Mouse (Mus musculus) G1E (cell line): ENCODE results near the gene Zmym4. TPM values are rescaled to one million over a fixed set of nuclear protein-coding genes. Genes with fewer than 3 reads are reported as not detected.

Source experiments
- ATAC-seq: 2 replicates; pipeline ENCODE4 v1.8.0; 2016; ENCODE audit warnings: mild to moderate bottlenecking; ENCODE audit not compliant: insufficient number of reproducible peaks, poor library complexity, low FRiP score, severe bottlenecking; ENCODE audit errors: extremely low read depth
- DNase-seq: peaks from one replicate; pipeline ENCODE4 v3.0.0; 2012; ENCODE audit warnings: low spot score
- H3K27me3 ChIP-seq: 2 replicates; pipeline ENCODE4 v1.6.1; 2012; ENCODE audit warnings: mild to moderate bottlenecking, low read length, inconsistent platforms; ENCODE audit not compliant: insufficient read depth
- H3K36me3 ChIP-seq: replicated peaks from 2 replicates; pipeline ENCODE3; 2012; ENCODE audit warnings: mild to moderate bottlenecking, inconsistent platforms
- H3K4me1 ChIP-seq: 2 replicates; pipeline ENCODE4 v1.6.1; 2012; ENCODE audit warnings: low read depth, low read length, inconsistent platforms, mixed read lengths; ENCODE audit not compliant: insufficient read depth
- H3K4me3 ChIP-seq: 2 replicates; pipeline ENCODE4 v1.5.1; 2012; ENCODE audit warnings: low read depth, mild to moderate bottlenecking, inconsistent platforms, low read length, moderate library complexity, mixed read lengths
- H3K9me3 ChIP-seq: replicated peaks from 2 replicates; pipeline ENCODE4 v1.6.1; 2012; ENCODE audit warnings: inconsistent platforms
- CTCF ChIP-seq: IDR thresholded peaks from 2 replicates; pipeline ENCODE4 v1.5.1; 2012; ENCODE audit warnings: low read depth, low read length, inconsistent platforms, mixed read lengths
- GATA1 ChIP-seq: IDR thresholded peaks from 2 replicates; pipeline ENCODE4 v1.6.1; 2012; ENCODE audit warnings: borderline replicate concordance, low read length, inconsistent platforms, mixed read lengths
- GATA2 ChIP-seq: IDR thresholded peaks from 2 replicates; pipeline ENCODE4 v1.6.1; 2012; ENCODE audit warnings: low read depth, low read length, inconsistent platforms, borderline replicate concordance
- POLR2AphosphoS5 ChIP-seq: IDR thresholded peaks from 2 replicates; pipeline ENCODE4 v1.6.1; 2012; ENCODE audit warnings: low read depth, low read length, inconsistent platforms; ENCODE audit not compliant: insufficient replicate concordance
- TAL1 ChIP-seq: conservative IDR thresholded peaks from 2 replicates; pipeline ENCODE4 v1.6.1; 2012; ENCODE audit warnings: low read depth, low read length, inconsistent platforms, mixed read lengths
- polyA plus RNA-seq: library from polyadenylated mRNA; stranded (reverse); fragments of >175 nt; gene quantifications from 2 replicates; pipeline ENCODE4 v1.2.3, GENCODE M21; 2012
- total RNA-seq, 2 experiments: library from RNA; stranded (forward) in 1 of 2; stranded (reverse) in 1 of 2; fragments of 200-1000 nt in 1 of 2; fragments of >200 nt in 1 of 2; fragmentation: Nextera tagmentation in 1 of 2; gene quantifications; 2 replicates each; pipeline ENCODE4 v1.2.3; 2014 to 2017

Gene Zmym4
- total and polyA plus RNA-seq, 3 experiments, result 3.9 to 81.3 (median 54.7) TPM

DNA sequence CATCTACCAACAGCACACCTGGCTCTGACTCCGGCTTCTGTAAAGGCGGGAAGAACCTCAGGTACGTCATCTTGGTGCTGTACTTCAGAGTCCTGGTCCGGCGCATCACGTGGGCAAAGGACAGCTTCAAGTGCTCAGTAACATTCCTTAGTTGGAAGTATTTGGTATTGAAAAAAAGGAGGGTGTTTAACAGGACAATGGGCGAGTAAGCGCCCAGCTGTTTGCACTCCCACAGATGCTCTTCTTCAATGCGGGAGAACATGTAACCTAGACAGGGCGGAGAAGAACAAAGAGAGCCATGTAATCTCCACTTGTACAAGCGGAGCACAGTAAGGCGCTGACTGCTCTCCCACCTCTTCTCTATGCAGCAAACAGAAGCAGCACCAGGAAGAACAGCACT, 99.2 kb downstream of the Zmym4 start:
- no peak for ATAC-seq
- H3K36me3 ChIP-seq, result peaks cover 70% of the 10 kb centered on the region

DNA sequence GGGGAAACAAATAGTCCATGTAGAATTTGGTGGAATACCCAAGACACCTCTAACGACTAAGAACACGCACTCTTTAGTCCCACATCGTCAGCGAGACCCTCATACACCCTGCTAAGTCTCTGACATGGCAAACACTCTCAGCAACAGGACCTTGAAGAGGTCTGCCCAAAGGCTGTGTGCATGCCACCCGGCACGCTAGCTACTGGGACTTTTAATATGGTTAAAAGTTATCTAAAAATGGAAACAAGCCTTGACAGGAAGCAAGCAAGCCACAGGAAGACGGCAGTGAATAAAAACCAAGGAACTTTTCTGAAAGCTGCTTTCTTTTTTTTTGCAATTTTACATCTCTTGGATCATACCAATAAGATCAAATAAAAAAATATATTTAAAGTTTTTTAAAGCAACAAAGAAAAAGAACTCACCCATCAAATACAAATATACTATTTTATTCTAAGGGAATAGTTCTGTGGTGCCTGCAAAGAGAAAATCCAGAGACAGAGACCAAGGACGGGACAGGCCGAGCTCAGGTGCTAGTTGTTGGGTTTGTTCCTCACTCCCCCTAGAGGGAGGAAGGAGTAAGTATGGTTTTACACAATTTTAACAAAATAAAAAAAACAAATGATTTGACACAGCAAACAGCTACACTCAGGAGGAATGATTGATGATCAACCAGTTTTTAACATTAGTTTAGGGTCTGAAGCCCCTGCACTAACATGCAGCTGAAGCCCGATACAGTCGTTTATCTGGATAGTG, 106.2 kb downstream of the Zmym4 start:
- Histone ChIP-seq H3K4me1 (no peaks in the 10 kb centered on the region), H3K9me3 (no peaks in the 10 kb centered on the region), H3K4me3 (no peak overlapping the region), H3K27me3 (no peaks in the 10 kb centered on the region), H3K36me3 (peaks cover 79% of the 10 kb centered on the region)
- ATAC-seq, result peak; percentile 22; the same call in 1 of the 2 replicates
- TF ChIP-seq GATA2 (no peak), POLR2AphosphoS5 (no peak), TAL1 (no peak), CTCF (no peak), GATA1 (no peak)
- DNase-seq, result no peak

More for the DNA sequence above, 99.2 kb downstream of the Zmym4 start:
- TF ChIP-seq POLR2AphosphoS5, result no peak
- no peak for TF ChIP-seq GATA1
- no peak for TF ChIP-seq GATA2
- TF ChIP-seq TAL1, result no peak
- no peak for TF ChIP-seq CTCF
- H3K4me1 ChIP-seq, result no peaks in the 10 kb centered on the region
- H3K4me3 ChIP-seq, result no peak overlapping the region
- H3K9me3 ChIP-seq, result no peaks in the 10 kb centered on the region
- DNase-seq, result no peak
- no peaks in the 10 kb centered on the region for H3K27me3 ChIP-seq

DNA sequence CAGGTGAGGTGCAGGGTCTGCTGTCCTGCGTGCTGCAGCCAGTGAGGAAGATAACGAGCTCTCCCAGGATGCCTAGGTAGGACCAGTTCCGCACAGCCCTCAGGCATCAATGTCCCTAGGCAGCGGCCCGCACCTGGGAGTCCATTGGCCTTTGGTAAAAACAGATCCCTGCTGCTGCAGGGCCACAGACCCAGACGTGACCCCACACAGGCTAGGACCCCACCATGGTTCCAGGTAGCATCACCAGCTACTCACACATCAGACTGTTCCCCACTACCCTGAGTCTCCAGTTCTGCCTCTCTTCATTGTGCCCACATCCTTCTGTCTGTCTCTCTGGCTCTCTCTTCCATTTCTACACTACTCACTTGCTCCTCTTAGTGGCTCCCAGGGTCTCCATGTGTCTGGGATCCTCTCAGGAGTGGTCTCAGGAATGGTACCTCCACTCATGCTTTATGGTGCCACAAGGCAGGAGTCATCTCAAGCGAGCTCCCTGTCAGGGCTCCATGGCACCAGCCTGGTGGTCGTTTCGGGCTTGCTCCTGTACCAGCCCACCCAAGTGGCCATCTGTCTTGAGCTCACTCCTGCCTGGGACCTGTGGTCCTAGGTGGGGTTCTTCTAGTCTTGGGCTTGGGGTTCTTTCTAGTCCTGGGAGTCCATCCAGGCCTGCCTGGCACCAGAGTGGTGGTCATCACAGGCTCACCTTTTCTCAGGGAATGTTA, 107.5 kb downstream of the Zmym4 start:
- TF ChIP-seq POLR2AphosphoS5, result no peak
- no peak for TF ChIP-seq CTCF
- no peak for TF ChIP-seq GATA2
- no peak for TF ChIP-seq TAL1
- no peak for TF ChIP-seq GATA1
- Histone ChIP-seq H3K36me3 (peaks cover 76% of the 10 kb centered on the region), H3K4me3 (no peak overlapping the region), H3K4me1 (no peaks in the 10 kb centered on the region), H3K27me3 (no peaks in the 10 kb centered on the region), H3K9me3 (no peaks in the 10 kb centered on the region)
- ATAC-seq (no peak), DNase-seq (no peak)

DNA sequence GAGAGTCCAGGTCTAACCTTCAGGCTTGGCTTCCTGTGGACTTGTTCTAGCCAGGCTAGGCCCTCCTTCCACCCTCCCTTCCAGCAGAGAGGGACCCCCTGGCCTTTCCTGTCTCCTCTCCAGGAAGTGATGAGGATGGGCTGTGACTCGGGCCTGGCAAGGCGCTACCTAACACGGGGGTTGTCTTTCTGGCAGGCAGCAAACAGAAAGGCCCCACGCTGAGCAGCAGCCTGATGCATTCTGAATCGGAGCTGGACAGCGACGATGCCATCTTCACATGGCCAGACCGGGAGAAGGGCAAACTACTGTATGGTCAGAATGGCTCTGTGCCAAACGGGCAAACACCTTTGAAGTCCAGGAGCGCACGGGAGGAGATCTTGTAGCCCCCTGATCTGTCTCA, 115.0 kb downstream of the Zmym4 start:
- H3K36me3 ChIP-seq, result peaks cover 83% of the 10 kb centered on the region
- ATAC-seq, result no peak

DNA sequence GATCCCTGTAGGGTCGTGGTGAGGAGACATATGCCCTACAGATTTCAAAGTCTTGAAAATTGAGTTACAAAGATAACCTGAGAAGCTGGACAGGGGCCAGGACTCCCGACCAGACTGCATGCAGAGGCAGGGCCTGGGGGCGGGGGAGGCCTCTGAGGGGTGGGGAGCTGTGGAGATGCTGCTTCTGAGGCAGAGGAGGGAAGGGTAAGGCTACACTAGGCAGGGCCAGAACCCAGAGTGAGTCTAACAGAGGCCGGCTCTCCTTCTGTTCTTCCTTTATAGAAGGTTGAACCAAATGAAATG, 117.2 kb downstream of the Zmym4 start:
- ATAC-seq (no peak), DNase-seq (no peak)
- H3K4me1 ChIP-seq, result peaks cover 6% of the 10 kb centered on the region; the same call in 1 of the 2 replicates
- H3K36me3 ChIP-seq, result peaks cover 93% of the 10 kb centered on the region
- TF ChIP-seq CTCF (no peak), POLR2AphosphoS5 (no peak), GATA2 (no peak), GATA1 (no peak), TAL1 (no peak)
- no peaks in the 10 kb centered on the region for H3K9me3 ChIP-seq
- no peak overlapping the region for H3K4me3 ChIP-seq
- no peaks in the 10 kb centered on the region for H3K27me3 ChIP-seq

More for the DNA sequence above, 115.0 kb downstream of the Zmym4 start:
- no peak overlapping the region for H3K4me3 ChIP-seq
- no peaks in the 10 kb centered on the region for H3K27me3 ChIP-seq
- no peak for DNase-seq
- no peaks in the 10 kb centered on the region for H3K9me3 ChIP-seq
- TF ChIP-seq TAL1 (no peak), GATA2 (no peak), CTCF (no peak), GATA1 (no peak), POLR2AphosphoS5 (no peak)
- peaks cover 6% of the 10 kb centered on the region; the same call in 1 of the 2 replicates for H3K4me1 ChIP-seq

DNA sequence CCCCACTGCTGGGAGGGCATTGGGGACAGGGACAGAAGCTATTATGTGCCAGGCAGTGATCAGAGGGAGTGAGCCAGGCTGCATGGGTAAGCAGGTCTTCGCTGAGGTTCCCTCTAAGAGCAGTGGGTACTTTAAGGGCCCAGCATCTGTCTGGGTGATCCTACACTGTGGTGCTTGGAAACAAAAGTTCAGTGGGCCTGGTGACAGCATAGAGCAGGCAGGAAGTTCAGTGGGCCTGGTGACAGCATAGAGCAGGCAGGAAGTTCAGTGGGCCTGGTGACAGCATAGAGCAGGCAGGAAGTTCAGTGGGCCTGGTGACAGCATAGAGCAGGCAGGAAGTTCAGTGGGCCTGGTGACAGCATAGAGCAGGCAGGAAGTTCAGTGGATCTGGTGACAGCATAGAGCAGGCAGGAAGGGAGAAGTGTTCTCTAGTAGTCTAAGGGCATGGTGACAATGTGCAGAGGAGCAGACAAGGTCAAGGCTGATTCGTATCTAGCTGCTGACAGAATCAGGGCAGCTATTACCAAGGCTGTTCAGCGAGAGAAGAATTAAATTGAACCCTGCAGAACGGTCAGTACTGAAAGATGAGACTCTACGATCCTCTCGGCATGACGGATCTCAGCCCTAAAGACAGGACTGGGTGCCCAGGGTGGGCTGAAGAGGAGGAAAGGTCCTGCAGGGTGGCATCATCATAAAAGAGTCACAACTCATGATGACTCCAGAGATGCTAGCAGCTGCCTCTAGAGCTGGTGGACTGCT, 117.7 kb downstream of the Zmym4 start:
- no peak for DNase-seq
- Histone ChIP-seq H3K4me1 (peaks cover 6% of the 10 kb centered on the region; the same call in 1 of the 2 replicates), H3K4me3 (no peak overlapping the region), H3K36me3 (peaks cover 95% of the 10 kb centered on the region), H3K9me3 (no peaks in the 10 kb centered on the region), H3K27me3 (no peaks in the 10 kb centered on the region)
- peak; percentile 34 for ATAC-seq
- TF ChIP-seq TAL1 (no peak), GATA1 (no peak), CTCF (no peak), GATA2 (no peak), POLR2AphosphoS5 (no peak)
